Comparison of ENCODE assay signal across 35 mouse cellular contexts in the genomic region with DNA sequence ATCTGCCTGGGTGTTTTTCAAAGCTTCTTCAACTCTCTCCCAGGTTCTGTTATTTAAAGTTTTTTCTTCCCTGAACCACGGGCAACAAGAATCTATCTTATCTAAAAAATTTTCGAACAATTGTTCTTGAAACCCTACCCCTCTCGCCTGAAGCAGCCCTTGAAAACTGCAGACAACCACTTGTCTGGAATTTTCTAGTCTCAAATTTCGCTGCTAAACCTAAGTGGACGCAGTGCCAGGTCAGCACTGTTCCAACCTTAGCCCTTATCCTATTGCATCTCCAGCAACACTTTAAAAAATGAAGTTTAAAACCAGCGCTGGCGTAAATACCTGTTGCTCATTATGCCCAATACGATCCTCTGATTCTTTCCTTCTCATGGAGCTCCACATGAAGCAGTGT. TPM values are rescaled to one million over a fixed set of nuclear protein-coding genes. Genes with fewer than 3 reads are reported as not detected.
"Had no signal": no experiment of that assay in that cellular context is flagged by ENCODE, and none has a peak within 500 bp of the region (broad histone marks: within the 10 kb centered on the region; RNA-seq: fewer than 3 reads in every experiment).

No protein-coding gene starts in this region.

- H3K36me3 ChIP-seq: limb, embryonic 10.5 days; limb, embryonic 12.5 days; limb, embryonic 13.5 days; limb, embryonic 15.5 days; liver, embryonic 12.5 days; liver, embryonic 13.5 days; liver, embryonic 15.5 days; lung, embryonic 15.5 days; midbrain, embryonic 10.5 days; midbrain, embryonic 12.5 days; midbrain, embryonic 13.5 days; midbrain, embryonic 15.5 days; neural tube, embryonic 12.5 days had no signal

- H3K27me3 ChIP-seq: limb, embryonic 12.5 days; limb, embryonic 13.5 days; limb, embryonic 15.5 days; liver, embryonic 12.5 days; liver, embryonic 13.5 days; liver, embryonic 15.5 days; lung, embryonic 15.5 days; megakaryocyte, embryonic 14.5 days; midbrain, embryonic 12.5 days; midbrain, embryonic 13.5 days; midbrain, embryonic 15.5 days; neural tube, embryonic 12.5 days had no signal

- ATAC-seq: liver, embryonic 12.5 days; liver, postnatal 0 days; midbrain, embryonic 13.5 days; midbrain, embryonic 15.5 days; midbrain, embryonic 16.5 days had no signal

- H3K27ac ChIP-seq: left cerebral cortex, adult 2 months; limb, embryonic 10.5 days; limb, embryonic 12.5 days; limb, embryonic 13.5 days; limb, embryonic 15.5 days; liver, embryonic 12.5 days; liver, embryonic 13.5 days; liver, embryonic 14.5 days; liver, embryonic 15.5 days; lung, embryonic 15.5 days; macrophage; midbrain, embryonic 10.5 days; midbrain, embryonic 12.5 days; midbrain, embryonic 13.5 days; midbrain, embryonic 15.5 days; neural tube, embryonic 12.5 days had no signal

- H3K4me3 ChIP-seq: left cerebral cortex, adult 2 months; limb, embryonic 10.5 days; limb, embryonic 12.5 days; limb, embryonic 13.5 days; limb, embryonic 15.5 days; liver, embryonic 12.5 days; liver, embryonic 13.5 days; liver, embryonic 15.5 days; lung, embryonic 15.5 days; megakaryocyte, embryonic 14.5 days; midbrain, embryonic 10.5 days; midbrain, embryonic 12.5 days; midbrain, embryonic 13.5 days; midbrain, embryonic 15.5 days; myocyte; neural tube, embryonic 12.5 days had no signal

- H3K4me1 ChIP-seq: limb, embryonic 10.5 days; limb, embryonic 12.5 days; limb, embryonic 13.5 days; limb, embryonic 15.5 days; liver, embryonic 12.5 days; liver, embryonic 13.5 days; liver, embryonic 15.5 days; lung, embryonic 15.5 days; megakaryocyte, embryonic 14.5 days; midbrain, embryonic 10.5 days; midbrain, embryonic 12.5 days; midbrain, embryonic 13.5 days; midbrain, embryonic 15.5 days; neural tube, embryonic 12.5 days had no signal

- H3K9ac ChIP-seq: limb, embryonic 12.5 days; limb, embryonic 13.5 days; limb, embryonic 15.5 days; liver, embryonic 12.5 days; liver, embryonic 13.5 days; liver, embryonic 14.5 days; liver, embryonic 15.5 days; liver, postnatal 0 days; lung, embryonic 15.5 days; midbrain, embryonic 12.5 days; midbrain, embryonic 13.5 days; midbrain, embryonic 15.5 days; neural tube, embryonic 12.5 days had no signal

- H3K4me2 ChIP-seq: limb, embryonic 12.5 days; limb, embryonic 13.5 days; limb, embryonic 15.5 days; liver, embryonic 11.5 days; liver, embryonic 12.5 days; liver, embryonic 13.5 days; liver, embryonic 15.5 days; lung, embryonic 15.5 days; midbrain, embryonic 11.5 days; midbrain, embryonic 12.5 days; midbrain, embryonic 13.5 days; midbrain, embryonic 15.5 days; neural tube, embryonic 12.5 days had no signal

- DNase-seq: layer of hippocampus, postnatal 36 days; left cerebral cortex, postnatal 4 days; liver; liver, embryonic 13.5 days; liver, postnatal 0 days; lung, adult 2 months; lung, postnatal 14 days; lung, postnatal 4 days; midbrain, embryonic 14.5 days had no signal

- H3K9me3 ChIP-seq: limb, embryonic 10.5 days; limb, embryonic 12.5 days; limb, embryonic 13.5 days; limb, embryonic 15.5 days; liver, embryonic 12.5 days; liver, embryonic 13.5 days; liver, embryonic 15.5 days; lung, embryonic 15.5 days; megakaryocyte, embryonic 14.5 days; midbrain, embryonic 12.5 days; midbrain, embryonic 13.5 days; midbrain, embryonic 15.5 days; neural tube, embryonic 12.5 days had no signal

RNA-seq across cellular contexts. Expression of a gene that starts 29.0 kb away (rescaled TPM):
- polyA plus RNA-seq: limb, embryonic 10.5 days; limb, embryonic 11.5 days; limb, embryonic 12.5 days; limb, embryonic 13.5 days; limb, embryonic 14.5 days; limb, embryonic 15.5 days; liver, adult 2 months; liver, embryonic 11.5 days; liver, embryonic 12.5 days; liver, embryonic 13.5 days; liver, embryonic 14.5 days; liver, embryonic 15.5 days; liver, embryonic 16.5 days; liver, postnatal 0 days; lung, adult 2 months; lung, embryonic 15.5 days; macrophage; midbrain, embryonic 10.5 days; midbrain, embryonic 11.5 days; midbrain, embryonic 12.5 days; midbrain, embryonic 13.5 days; midbrain, embryonic 14.5 days; midbrain, embryonic 15.5 days; midbrain, embryonic 16.5 days; midbrain, postnatal 0 days; myocyte; neural tube, embryonic 11.5 days; neural tube, embryonic 12.5 days had no signal
